Mouse (Mus musculus) c-Kit-positive CD71-negative TER-119-negative erythroid progenitor cells, embryonic 14.5 days (primary cell): ENCODE data around the gene Cd177.
A peak's percentile ranks its signal among the peaks of the same experiment; 100 is the strongest.
"Not testable (repeated sequence)": the region's sequence is repeated elsewhere in the genome, so short reads cannot be mapped to it uniquely, and the experiment has no call there.

Experiments used
- DNase-seq: peaks from one replicate; pipeline ENCODE4 v3.0.0-alpha.2; 2013; ENCODE audit warnings: low read depth

Cd177 gene

DNA sequence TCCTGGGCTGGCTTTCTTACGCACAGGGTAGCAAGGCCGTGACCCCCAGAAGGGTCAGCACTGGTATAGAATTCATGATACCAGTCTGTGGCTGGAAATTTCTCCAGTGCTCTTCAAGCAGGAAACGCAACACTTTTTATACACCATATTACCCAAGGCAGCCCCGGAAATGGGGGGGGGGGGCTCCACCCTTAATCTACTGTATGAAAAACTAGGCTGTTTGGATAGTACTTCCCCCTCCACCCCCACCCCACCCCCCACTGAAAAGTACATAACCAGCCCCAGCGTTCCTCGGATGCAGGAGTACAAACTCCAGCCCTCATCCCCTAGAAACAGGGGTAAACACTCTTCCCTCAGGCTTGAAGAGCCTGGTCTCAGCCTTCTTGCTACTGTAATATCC is at the start of gene Cd177:
Cd177 (minus strand) TSS at position 101 of the 400 bp plus-strand sequence.
- no peak for DNase-seq

DNA sequence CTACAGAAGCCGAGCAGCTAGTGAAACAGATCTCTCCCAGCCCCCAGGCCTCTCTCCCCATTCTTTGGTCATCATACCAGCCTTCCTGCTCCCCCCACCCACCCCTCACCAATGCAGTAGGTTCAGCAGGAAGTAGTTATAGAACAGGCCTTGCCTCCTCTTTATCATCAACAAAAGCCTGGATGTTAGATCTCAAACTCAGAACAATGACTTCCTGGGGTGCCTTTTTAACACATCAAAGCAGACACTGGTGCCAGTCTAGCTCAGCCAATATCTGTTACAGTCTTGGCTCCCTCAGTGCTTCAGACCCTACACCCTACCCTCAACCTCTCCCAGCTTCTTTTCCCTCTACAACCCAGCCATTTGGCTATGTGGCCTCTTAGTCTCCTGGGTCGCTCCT is 48.9 kb upstream of the Cd177 start:
- no peak for DNase-seq

DNA sequence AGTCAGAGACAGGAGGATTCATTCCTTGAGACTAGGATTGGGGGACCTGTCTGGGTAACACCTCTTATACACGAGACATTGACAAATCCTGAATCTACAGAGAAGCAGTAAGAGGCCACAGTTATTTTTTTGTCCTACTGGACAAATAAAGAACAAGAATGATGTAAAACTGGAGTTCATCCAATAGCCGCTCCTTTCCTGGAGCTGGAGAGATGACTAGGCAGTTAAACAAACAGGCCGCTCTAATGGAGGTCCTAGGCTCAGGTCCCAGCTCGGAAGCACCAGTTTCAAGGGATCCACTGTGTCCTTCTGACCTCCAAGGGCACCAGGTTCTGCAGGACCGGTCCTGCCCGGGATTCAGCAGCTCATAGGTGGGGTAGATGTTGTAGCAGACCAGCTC is 44.7 kb upstream of the Cd177 start:
- no peak for DNase-seq

DNA sequence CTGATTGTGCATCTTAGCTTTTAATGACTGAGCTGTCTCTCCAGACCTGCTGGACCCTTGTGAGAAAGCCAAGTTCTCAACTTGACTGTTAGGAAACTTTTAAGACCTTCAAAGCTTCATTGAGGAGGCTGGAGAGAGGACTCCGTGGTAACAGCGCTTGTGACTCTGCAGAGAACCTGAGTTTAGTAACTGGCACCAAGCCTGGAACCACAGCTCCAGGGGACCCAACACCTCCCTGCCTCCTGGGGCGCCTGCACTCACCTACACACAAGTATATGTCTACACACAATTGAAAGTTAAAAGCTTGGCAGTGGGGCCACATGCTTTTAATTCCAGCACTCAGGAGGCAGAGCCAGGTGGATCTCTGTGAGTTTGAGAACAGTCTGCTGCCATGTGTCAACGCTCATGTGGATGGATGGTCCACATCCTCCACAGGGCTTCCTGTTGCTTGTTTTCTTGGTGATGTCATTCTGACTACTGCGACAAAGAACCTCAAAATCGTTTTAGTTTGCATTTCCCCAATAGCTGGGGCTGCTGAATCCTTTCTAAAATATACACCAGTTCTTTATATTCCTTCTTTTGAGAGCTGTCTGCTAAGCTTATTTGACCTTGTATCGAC is 42.1 kb upstream of the Cd177 start:
- no peak for DNase-seq

DNA sequence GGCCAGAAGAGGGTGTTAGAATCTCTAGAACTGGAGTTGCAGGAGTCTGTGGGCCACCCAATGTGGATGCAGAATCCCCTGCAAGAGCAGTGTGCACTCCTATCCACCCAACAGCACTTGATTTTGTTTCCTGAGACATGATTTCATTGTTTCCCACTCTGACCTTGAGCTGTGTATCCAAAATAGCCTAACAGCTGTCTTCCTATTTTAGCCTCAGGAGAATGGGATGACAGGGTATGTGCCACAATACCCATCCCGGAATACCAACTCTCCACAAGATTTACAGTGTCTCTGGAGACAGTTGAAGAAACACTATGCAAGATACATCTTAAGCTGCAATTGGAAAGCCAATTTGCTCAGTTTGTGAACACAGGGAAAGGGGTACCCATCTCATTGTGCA is 37.8 kb upstream of the Cd177 start:
- no peak for DNase-seq

DNA sequence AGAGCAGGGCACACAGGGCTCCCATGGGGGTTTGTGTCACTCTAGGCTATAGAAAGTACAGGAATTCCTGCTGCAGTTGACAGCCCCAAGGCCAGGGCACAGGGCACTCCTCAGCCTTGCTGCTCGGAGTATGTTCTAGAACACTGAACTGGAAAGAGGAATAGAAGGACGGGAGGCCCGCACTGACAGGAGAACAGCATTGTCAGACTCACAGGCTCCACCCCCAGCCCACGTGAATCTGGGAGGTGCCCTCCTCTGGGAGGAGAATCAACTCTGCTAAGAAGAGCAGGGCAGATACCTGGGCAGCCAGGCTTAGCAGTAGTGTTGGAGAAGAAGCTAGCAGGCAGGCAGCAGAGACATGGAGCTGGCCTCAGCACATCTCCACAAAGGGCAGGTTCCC is 16.8 kb upstream of the Cd177 start, which contains the start of gene Ceacam10:
Ceacam10 (plus strand) TSS at position 289 of the 400 bp plus-strand sequence.
- not testable (repeated sequence) for DNase-seq

DNA sequence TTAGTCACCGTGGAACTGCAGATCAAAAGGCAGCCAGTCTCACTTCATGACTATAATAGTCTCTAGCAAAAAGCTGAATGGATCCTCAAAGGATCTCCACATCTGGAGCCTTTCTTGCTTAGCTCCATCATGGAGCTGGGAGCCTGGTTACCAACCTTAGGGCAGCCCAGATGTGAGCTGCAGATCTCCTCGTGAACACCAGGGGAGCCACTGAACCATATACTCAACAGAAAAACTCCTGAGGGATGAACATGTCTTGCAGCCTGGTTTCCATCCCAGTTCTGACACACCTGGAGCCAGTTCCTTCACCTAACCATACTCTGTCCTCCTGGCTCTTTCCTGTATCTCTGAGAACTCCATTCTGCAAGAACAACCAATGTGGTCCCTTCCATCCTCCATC is 16.0 kb upstream of the Cd177 start:
- DNase-seq: no peak

DNA sequence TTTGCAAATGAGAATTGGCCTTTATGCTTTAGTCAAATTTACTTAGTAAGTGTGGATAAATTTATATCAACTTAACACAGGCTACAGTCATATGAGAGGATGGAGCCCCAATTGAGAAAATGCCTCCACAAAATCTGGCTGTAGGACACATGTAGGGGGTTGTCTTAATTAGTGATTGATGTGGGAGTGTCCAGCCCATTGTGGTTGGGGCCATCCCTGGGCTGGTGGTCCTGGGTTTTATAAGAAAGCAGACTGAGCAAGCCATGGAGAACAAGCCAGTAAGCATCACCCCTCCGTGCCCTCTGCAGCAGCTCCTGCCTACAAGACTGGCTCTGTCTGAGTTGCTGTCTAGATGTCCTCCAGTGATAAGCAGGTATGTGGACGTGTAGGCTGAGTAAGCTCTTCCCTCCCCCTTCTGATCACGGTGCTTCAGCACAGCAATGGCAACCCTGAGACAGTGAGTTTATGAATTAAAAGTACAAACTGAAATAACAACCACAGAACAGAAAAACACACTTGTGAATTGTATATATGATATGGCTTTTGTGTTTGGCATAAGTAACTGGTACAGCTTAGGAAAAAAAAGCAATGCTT is 13.9 kb upstream of the Cd177 start:
- no peak for DNase-seq

DNA sequence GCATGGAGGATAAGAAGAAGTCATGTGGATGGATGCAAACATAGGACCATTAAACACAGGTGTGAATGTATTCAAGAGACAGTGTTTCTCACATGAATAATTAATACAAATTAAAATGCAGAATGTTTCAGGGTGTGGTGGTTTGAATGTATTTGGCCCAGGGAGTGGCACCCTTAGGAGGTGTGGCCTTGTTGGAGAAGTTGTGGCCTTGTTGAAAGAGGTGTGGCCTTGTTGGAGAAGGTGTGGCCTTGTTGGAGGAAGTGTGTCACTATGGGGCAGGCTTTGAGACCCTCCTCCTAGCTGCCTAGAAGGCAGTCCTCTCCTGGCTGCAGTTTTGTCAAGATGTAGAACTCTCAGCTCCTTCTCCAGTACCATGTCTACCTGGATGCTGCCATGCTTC is 11.2 kb upstream of the Cd177 start:
- DNase-seq: no peak

DNA sequence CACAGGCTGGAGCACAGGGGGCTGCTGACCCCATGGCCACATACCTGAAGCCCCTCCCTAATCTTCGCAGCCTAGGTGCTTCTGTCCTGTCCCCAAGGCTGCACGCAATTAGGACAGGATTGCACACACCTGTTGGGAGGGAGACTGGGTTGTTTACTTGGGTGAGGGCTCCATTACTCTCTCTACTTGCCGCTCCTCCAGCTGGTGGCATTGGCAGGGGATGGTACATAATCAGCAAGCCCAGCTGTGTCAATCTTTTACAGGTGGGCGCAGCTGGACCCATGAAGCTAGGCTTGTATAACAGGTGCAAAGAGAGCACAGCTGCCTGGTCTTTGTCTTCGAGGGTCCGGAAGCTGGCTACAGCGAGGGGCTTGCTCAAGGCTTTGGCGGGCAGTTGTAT is 2.5 kb upstream of the Cd177 start:
- DNase-seq: no peak

DNA sequence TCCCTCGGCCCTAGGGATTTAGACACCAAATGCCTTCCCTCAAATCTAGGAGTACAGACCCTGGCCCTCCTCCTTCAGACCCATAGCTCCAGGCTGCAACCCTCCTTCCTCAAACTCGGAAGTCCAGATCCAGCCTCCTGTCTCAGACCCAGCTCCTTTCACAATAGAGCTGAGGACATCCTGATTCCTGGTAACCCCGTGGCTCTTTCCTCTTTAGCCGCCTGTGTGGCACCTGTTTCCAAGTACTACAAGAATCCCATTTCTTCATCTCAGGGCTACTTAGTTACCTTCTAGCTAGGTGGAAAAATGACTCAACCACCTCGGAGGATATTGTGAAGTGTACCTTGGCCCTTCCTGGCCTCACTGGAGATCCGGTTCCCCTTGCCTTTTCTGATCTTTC is 1.1 kb upstream of the Cd177 start:
- no peak for DNase-seq

DNA sequence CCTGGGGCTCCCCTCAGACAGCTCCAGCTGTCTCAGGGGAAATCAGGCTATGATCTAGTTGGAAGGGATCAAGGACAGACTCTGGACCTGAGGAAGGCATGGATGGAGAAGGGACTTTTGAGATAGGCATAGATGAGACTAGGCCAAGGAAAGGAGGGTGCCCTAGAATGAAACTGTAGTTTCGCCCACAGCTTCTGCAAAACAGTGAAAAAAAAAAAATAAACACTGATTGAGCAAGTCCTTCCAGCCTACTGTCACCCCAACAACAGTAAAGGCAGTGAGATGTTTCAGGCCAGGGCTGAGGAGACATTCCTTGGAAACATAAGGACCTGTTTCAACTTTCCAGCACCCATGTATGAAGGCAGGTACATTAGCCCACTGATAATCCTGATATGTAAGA is 1.6 kb downstream of the Cd177 start:
- DNase-seq: no peak

DNA sequence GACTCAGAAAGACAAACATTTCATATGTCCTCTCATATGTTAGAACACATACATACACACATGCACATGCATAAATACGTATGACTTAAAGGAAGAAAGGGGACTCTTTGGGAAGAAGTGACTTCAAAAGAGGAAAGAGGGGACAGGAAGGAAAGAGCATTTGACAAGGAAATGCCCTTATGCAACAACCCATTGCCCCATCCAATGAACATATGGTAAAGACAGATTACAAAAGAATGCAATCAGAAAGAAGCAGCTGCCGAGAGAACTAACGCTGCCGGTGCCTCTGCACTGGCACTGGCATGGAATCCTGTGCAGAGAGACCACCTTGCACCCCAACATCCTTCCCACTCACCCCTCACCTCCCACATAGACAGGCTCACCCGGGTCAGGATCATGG is 6.6 kb downstream of the Cd177 start:
- no peak for DNase-seq

DNA sequence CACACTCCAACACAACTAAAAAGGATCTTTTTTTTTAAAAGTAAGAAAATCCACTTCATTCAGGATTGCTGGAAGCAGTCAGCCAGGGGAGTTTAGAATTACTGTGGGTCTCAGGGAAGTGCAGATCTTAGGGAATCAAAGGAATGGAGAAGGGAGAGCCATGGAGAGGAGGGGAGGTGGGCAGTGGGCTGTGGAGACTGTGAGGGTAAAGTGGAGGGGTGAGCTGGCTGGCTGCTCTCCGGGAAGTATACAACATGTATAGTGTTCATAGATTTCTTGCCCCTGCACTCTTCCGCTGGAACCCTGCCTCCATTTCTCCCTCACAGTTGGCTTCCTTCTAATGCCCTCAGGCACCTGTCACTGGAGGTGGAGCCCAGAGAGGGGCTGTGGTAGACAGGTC is 8.5 kb downstream of the Cd177 start:
- DNase-seq: no peak

DNA sequence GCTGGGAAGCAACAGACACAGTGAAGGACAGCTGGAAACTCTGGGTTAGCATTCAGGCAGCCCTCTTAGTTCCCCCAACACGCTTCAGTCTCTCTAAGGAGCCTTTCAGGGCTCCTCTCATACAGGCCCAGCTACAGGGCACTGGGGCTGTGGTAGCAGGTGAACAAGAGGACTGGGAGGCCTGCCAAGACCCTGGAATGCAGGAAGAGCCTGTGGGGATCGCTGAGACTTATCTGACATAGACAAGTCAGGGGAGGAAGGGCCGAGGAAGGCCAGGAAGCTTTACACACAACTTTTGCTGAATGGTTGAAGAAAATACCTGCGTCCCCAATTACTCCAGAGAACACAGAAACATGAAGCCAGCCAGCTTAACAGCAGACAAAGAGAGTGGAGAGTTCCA is 9.4 kb downstream of the Cd177 start:
- DNase-seq: no peak

DNA sequence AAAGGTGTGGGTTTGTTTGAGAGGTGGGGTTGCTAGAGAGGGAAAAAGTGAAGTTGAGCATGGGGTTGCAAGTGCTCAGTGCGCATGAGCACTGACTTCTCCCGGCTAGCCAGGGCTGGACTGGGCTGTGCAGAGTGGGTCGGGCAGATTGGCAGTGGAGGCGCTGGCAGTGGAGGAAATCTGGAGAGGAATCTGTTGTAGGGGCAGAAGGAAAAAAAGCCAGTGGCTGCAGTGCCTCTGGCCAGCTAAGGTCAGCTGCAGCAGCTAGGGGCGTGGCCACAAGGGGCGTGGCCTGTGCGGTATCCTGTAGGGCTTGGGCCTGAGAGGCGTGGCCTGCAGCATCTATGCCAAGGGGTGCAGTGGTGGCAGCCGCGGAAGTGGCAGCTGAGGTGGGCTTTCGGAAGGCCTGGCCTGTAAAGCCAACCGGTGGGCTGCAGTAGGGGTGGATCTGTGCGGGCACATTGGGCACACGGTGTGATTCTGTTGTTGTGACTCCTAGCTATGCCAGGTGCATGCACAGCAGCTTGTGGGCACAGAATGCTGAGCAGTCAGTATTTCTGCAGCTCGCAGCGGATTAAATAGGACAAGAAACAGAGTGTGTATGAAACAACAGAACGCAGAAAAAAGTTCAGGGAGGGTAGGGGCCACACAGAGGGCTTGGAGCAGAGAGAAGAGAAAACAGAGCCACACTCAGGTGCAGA is 24.0 kb downstream of the Cd177 start:
- DNase-seq: peak; percentile 17

DNA sequence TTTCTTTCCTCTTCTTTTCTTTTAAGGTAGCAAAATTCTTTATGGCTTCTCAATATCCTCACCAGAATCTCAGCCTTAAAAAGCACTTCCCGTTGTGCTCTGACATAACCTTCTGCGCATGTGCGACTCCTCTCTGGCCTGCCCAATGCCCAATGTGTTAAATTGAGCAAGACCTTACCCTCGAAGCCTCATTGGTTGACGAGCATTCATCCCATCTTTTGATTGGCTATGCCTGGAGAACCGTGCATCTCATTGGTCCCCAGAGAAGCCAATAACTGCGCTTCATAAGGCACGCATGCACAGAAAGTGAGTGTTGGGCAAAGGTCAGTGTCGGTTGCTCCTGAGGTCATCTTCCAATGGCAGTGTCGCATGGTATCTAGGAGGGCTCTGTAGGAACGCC is 33.3 kb downstream of the Cd177 start, which contains the start of gene Gm4763:
Gm4763 (minus strand) TSS at position 101 of the 400 bp plus-strand sequence.
- DNase-seq: not testable (repeated sequence)

DNA sequence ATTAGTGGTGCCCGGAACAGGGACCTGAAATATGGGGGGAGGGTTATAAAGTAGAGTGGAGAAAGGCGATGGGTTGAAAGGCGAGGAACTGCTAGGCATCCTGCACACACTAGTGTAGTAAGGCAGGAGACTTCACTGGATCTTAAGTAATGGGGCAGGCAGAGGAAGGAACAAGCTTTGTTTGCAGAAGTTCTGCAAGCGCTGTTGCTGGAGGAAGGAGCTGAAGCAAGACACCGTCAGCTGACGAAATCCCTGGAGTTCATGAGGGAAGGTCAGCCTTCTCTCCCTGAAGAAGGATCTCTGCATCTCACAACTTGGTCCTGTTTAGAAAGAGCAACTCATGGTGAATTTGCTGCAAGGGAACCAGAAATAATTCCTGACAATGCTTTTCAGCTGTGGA is 45.1 kb downstream of the Cd177 start:
- no peak for DNase-seq

DNA sequence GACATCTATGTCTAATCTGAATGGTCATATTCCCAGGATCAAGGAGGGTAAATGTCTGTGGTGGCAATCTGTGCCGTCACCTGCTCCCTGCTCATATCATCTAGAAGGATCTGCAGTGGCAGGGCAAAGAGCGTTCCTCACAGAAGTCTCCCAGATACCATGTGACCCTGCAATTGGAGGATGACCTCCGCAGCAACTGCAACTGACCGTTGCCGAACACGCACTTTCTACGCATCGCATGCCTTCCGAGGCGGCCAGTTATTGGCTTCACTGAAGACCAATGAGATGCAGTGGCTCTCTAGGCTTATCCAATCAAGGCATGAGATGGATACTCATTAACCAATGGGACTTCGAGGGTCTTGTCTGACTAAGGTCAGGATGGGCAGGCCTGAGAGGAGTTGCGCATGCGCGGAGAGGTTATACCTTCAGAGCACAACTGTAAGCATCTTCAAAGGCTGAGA is 51.2 kb downstream of the Cd177 start, which contains the start of gene BC049730:
BC049730 (plus strand) TSS at position 411 of the 461 bp plus-strand sequence.
- DNase-seq: no peak

DNA sequence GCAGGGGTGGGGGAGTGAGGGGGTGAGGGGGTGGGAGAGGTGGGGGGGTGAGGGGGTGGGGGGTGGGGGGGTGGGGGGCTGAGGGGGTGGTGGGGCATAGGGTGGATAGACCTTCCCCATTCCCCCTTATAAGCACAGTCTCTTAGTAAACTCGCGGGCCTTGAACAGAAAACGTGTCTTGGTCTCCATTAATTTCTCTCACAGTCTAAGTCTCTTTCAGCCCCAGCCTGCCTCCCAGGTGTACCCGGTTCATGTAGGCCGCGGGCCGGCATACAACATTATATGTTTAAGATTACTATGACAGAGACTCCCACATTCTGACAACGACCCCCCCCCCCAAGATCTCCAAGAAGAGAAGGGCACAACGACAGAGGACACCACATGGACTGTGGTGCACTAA is 57.3 kb downstream of the Cd177 start:
- DNase-seq: not testable (repeated sequence)

DNA sequence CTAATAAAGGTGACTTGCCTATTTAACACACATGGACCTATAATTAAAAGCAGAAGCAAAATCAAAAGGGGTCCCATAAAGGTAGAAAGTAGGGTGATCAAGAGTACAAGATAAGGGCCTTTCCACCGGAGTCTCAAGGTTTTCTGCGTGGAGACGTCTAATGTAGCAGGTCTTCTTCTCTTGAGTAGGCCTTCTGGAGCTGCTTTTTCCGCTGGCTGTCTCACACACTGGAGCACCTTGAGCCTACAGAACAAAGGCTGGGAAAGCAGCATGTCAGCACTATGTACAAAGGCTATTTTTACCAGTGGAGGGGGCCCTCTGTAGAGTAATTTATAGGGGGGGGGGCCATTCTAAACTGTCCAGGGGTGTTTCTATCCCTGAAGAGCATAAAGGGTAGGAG is 62.2 kb downstream of the Cd177 start:
- DNase-seq: not testable (repeated sequence)
